Mouse (Mus musculus) natural killer cell, adult 2 months (primary cell): Measurements from ENCODE around the gene Dkk3.

Experiments
- DNase-seq, 2 experiments: peaks; one replicate each; pipeline ENCODE4 v3.0.0; 2022; ENCODE audit warnings: low spot score in 2 of 2

Gene Dkk3

GRCm38 (mm10) chr7:112074868-112075267, 84.0 kb downstream of the Dkk3 start:
- DNase-seq, result no peak
